Mouse (Mus musculus) forebrain, embryonic 14.5 days (tissue): ENCODE data around the gene Hrh1. TPM values are rescaled to one million over a fixed set of nuclear protein-coding genes. Genes with fewer than 3 reads are reported as not detected.

ENCODE experiments used
- ATAC-seq: fragments of 200-750 bp; cut with Nextera tagmentation; 2 replicates; pipeline ENCODE4 v1.8.0; 2017; ENCODE audit warnings: mild to moderate bottlenecking, moderate library complexity
- DNase-seq: peaks from one replicate; pipeline ENCODE4 v3.0.0-alpha.2; 2015; ENCODE audit warnings: low spot score
- H3K27ac ChIP-seq: fragments of 300-500 bp; sonication (generic); 2 replicates; pipeline ENCODE4 v1.5.1; 2014; ENCODE audit warnings: low read depth, mild to moderate bottlenecking, control low read depth, low read length, moderate library complexity
- H3K27me3 ChIP-seq: fragments of 300-500 bp; sonication (generic); replicated peaks from 2 replicates; pipeline ENCODE4 v1.6.1; 2014; ENCODE audit warnings: low read length, control low read depth, mixed read lengths; ENCODE audit not compliant: control insufficient read depth, insufficient read depth
- H3K36me3 ChIP-seq: fragments of 300-500 bp; sonication (generic); 2 replicates; pipeline ENCODE4 v1.6.1; 2014; ENCODE audit warnings: low read length, control low read depth; ENCODE audit not compliant: control insufficient read depth, insufficient read depth
- H3K4me1 ChIP-seq: fragments of 300-500 bp; sonication (generic); 2 replicates; pipeline ENCODE4 v1.6.1; 2014; ENCODE audit warnings: antibody characterized with exemption, low read length, control low read depth; ENCODE audit not compliant: control insufficient read depth, insufficient read depth
- H3K4me2 ChIP-seq: fragments of 300-500 bp; sonication (generic); 2 replicates; pipeline ENCODE4 v1.6.1; 2014; ENCODE audit warnings: mild to moderate bottlenecking, control low read depth, low read length
- H3K4me3 ChIP-seq: fragments of 300-500 bp; sonication (generic); 2 replicates; pipeline ENCODE4 v1.5.1; 2014; ENCODE audit warnings: low read depth, low read length, control low read depth
- H3K9ac ChIP-seq: fragments of 300-500 bp; sonication (generic); 2 replicates; pipeline ENCODE4 v1.6.1; 2014; ENCODE audit warnings: mild to moderate bottlenecking, low read length, control low read depth, moderate library complexity
- H3K9me3 ChIP-seq: fragments of 300-500 bp; sonication (generic); replicated peaks from 2 replicates; pipeline ENCODE4 v1.6.1; 2016; ENCODE audit warnings: low read length, control low read depth, mixed read lengths; ENCODE audit not compliant: control insufficient read depth
- WGBS: fragments of 180-500 bp; shearing (Covaris S2); extraction: QIAGEN DNeasy Blood & Tissue Kit; methylation state at CpG from one replicate; pipeline ENCODE4 v1.1.7; 2014; 5-methylcytosine and 5-hydroxymethylcytosine counted together
- polyA plus RNA-seq: library from polyadenylated mRNA; unstranded; fragments of >200 nt; fragmentation: Nextera tagmentation; extraction: Ambion mirVana; gene quantifications from 2 replicates; pipeline ENCODE4 v1.2.1, GENCODE M21; 2014

Gene Hrh1
- polyA plus RNA-seq, 1 experiment from 2014 or later: 0.36 TPM

GRCm38 (mm10) chr6:114372741-114373140 lies 25.0 kb upstream of the Hrh1 start:
- Histone ChIP-seq H3K36me3 (no peaks in the 10 kb centered on the region), H3K4me3 (no peak overlapping the region), H3K9ac (no peak overlapping the region), H3K27ac (no peak overlapping the region), H3K4me1 (no peaks in the 10 kb centered on the region), H3K4me2 (no peak overlapping the region), H3K9me3 (no peaks in the 10 kb centered on the region), H3K27me3 (no peaks in the 10 kb centered on the region)
- DNase-seq (no peak), ATAC-seq (no peak)
- WGBS: 90% methylated on average over 7 of the region's 7 CpGs

- H3K4me2 ChIP-seq: no peak overlapping the region
- ATAC-seq: no peak
- 80% methylated on average over 3 of the region's 3 CpGs for WGBS
These were observed 16.9 kb upstream of the Hrh1 start for GRCm38 (mm10) chr6:114380872-114381271.

GRCm38 (mm10) chr6:114387320-114387719 lies 10.4 kb upstream of the Hrh1 start:
- 74% methylated on average over 6 of the region's 6 CpGs for WGBS
- no peaks in the 10 kb centered on the region for H3K9me3 ChIP-seq
- no peaks in the 10 kb centered on the region for H3K27me3 ChIP-seq
- ATAC-seq (no peak), DNase-seq (no peak)
- H3K4me3 ChIP-seq: no peak overlapping the region
- H3K27ac ChIP-seq: no peak overlapping the region
- no peak overlapping the region for H3K9ac ChIP-seq
- no peaks in the 10 kb centered on the region for H3K36me3 ChIP-seq
- no peaks in the 10 kb centered on the region for H3K4me1 ChIP-seq
- H3K4me2 ChIP-seq: no peak overlapping the region

More at GRCm38 (mm10) chr6:114380872-114381271, 16.9 kb upstream of the Hrh1 start:
- Histone ChIP-seq H3K27me3 (no peaks in the 10 kb centered on the region), H3K9me3 (no peaks in the 10 kb centered on the region), H3K4me3 (no peak overlapping the region), H3K4me1 (no peaks in the 10 kb centered on the region), H3K27ac (no peak overlapping the region), H3K36me3 (no peaks in the 10 kb centered on the region), H3K9ac (no peak overlapping the region)
- no peak for DNase-seq

- Histone ChIP-seq H3K4me2 (no peak overlapping the region), H3K27me3 (no peaks in the 10 kb centered on the region), H3K36me3 (no peaks in the 10 kb centered on the region), H3K9ac (no peak overlapping the region), H3K4me1 (no peaks in the 10 kb centered on the region), H3K4me3 (no peak overlapping the region), H3K27ac (no peak overlapping the region), H3K9me3 (no peaks in the 10 kb centered on the region)
- ATAC-seq (no peak), DNase-seq (no peak)
- 72% methylated on average over 4 of the region's 4 CpGs for WGBS
These were observed 9.9 kb upstream of the Hrh1 start for GRCm38 (mm10) chr6:114387855-114388254.

GRCm38 (mm10) chr6:114390129-114390528 lies 7.6 kb upstream of the Hrh1 start:
- Histone ChIP-seq H3K36me3 (no peaks in the 10 kb centered on the region), H3K27ac (no peak overlapping the region), H3K9me3 (no peaks in the 10 kb centered on the region), H3K4me3 (no peak overlapping the region), H3K27me3 (no peaks in the 10 kb centered on the region), H3K4me2 (no peak overlapping the region), H3K4me1 (no peaks in the 10 kb centered on the region), H3K9ac (no peak overlapping the region)
- ATAC-seq (no peak), DNase-seq (no peak)
- WGBS: 69% methylated on average over 2 of the region's 2 CpGs

- no peak overlapping the region for H3K27ac ChIP-seq
- 36% methylated on average over 4 of the region's 4 CpGs for WGBS
- no peak overlapping the region for H3K4me3 ChIP-seq
- DNase-seq: peak; percentile 53
- no peaks in the 10 kb centered on the region for H3K36me3 ChIP-seq
- H3K4me1 ChIP-seq: peaks cover 8% of the 10 kb centered on the region; the same call in 1 of the 2 replicates
- H3K4me2 ChIP-seq: no peak overlapping the region
- no peaks in the 10 kb centered on the region for H3K9me3 ChIP-seq
- ATAC-seq: 0 out of 2 replicates have a peak, but pooled peaks have one; percentile 22
- peaks cover 33% of the 10 kb centered on the region for H3K27me3 ChIP-seq
- H3K9ac ChIP-seq: no peak overlapping the region
These were observed 2.8 kb upstream of the Hrh1 start for GRCm38 (mm10) chr6:114394982-114395381.

- peaks cover 8% of the 10 kb centered on the region; the same call in 1 of the 2 replicates for H3K4me1 ChIP-seq
- H3K4me3 ChIP-seq: no peak overlapping the region
- H3K9ac ChIP-seq: no peak overlapping the region
- H3K9me3 ChIP-seq: no peaks in the 10 kb centered on the region
- ATAC-seq: no peak
- peaks cover 35% of the 10 kb centered on the region for H3K27me3 ChIP-seq
- no peak for DNase-seq
- 60% methylated on average over 4 of the region's 4 CpGs for WGBS
- no peaks in the 10 kb centered on the region for H3K36me3 ChIP-seq
- H3K27ac ChIP-seq: no peak overlapping the region
- no peak overlapping the region for H3K4me2 ChIP-seq
These were observed 1.1 kb upstream of the Hrh1 start for GRCm38 (mm10) chr6:114396605-114397004.

- Histone ChIP-seq H3K9me3 (no peaks in the 10 kb centered on the region), H3K27me3 (peaks cover 35% of the 10 kb centered on the region), H3K4me2 (peak overlapping the region; percentile 97), H3K4me3 (peak overlapping the region; percentile 45), H3K27ac (no peak overlapping the region), H3K4me1 (peaks cover 8% of the 10 kb centered on the region; the same call in 1 of the 2 replicates), H3K36me3 (no peaks in the 10 kb centered on the region), H3K9ac (peak overlapping the region; percentile 60; the same call in 1 of the 2 replicates)
- DNase-seq (no peak), ATAC-seq (0 out of 2 replicates have a peak, but pooled peaks have one; percentile 30)
- 7% methylated on average over 11 of the region's 11 CpGs for WGBS
These were observed 456 bp upstream of the Hrh1 start for GRCm38 (mm10) chr6:114397280-114397679.

- ATAC-seq: no peak
- Histone ChIP-seq H3K4me3 (peak overlapping the region; percentile 45), H3K9me3 (no peaks in the 10 kb centered on the region), H3K27me3 (peaks cover 35% of the 10 kb centered on the region), H3K9ac (no peak overlapping the region), H3K4me1 (peaks cover 8% of the 10 kb centered on the region; the same call in 1 of the 2 replicates), H3K4me2 (peak overlapping the region; percentile 97; the same call in 1 of the 2 replicates), H3K27ac (no peak overlapping the region), H3K36me3 (no peaks in the 10 kb centered on the region)
- 5% methylated on average over 9 of the region's 9 CpGs for WGBS
- peak; percentile 43 for DNase-seq
These were observed 890 bp downstream of the Hrh1 start for GRCm38 (mm10) chr6:114398626-114399025.
